Mouse (Mus musculus) lung, postnatal 0 days (tissue): ENCODE results near the gene Ifne.

Experiments
- CTCF ChIP-seq: IDR thresholded peaks from 2 replicates; pipeline ENCODE4 v1.5.1; 2016; ENCODE audit warnings: antibody characterized with exemption, mild to moderate bottlenecking
- EP300 ChIP-seq: IDR thresholded peaks from 2 replicates; pipeline ENCODE4 v1.6.1; 2016; ENCODE audit warnings: antibody characterized with exemption, mild to moderate bottlenecking, control low read depth

GRCm38 (mm10) chr4:88893201-88893754, 13.3 kb upstream of the Ifne start:
- no peak for TF ChIP-seq EP300
- TF ChIP-seq CTCF = no peak
